Mouse (Mus musculus) brain, embryonic 14.5 days (tissue): ENCODE results near the gene Thbs3.

Experiments used
- CTCF ChIP-seq: fragments of 200-500 bp; IDR thresholded peaks from 2 replicates; pipeline ENCODE4 v1.5.1; 2012; ENCODE audit warnings: inconsistent platforms, mild to moderate bottlenecking, moderate library complexity, borderline replicate concordance; ENCODE audit not compliant: insufficient read depth, insufficient read length; ENCODE audit errors: extremely low read depth
- POLR2A ChIP-seq: fragments of 200-500 bp; IDR thresholded peaks from 2 replicates; pipeline ENCODE4 v1.6.1; 2012; ENCODE audit warnings: mild to moderate bottlenecking, inconsistent platforms, borderline replicate concordance; ENCODE audit not compliant: poor library complexity, insufficient read depth, insufficient read length, severe bottlenecking; ENCODE audit errors: extremely low read depth

DNA sequence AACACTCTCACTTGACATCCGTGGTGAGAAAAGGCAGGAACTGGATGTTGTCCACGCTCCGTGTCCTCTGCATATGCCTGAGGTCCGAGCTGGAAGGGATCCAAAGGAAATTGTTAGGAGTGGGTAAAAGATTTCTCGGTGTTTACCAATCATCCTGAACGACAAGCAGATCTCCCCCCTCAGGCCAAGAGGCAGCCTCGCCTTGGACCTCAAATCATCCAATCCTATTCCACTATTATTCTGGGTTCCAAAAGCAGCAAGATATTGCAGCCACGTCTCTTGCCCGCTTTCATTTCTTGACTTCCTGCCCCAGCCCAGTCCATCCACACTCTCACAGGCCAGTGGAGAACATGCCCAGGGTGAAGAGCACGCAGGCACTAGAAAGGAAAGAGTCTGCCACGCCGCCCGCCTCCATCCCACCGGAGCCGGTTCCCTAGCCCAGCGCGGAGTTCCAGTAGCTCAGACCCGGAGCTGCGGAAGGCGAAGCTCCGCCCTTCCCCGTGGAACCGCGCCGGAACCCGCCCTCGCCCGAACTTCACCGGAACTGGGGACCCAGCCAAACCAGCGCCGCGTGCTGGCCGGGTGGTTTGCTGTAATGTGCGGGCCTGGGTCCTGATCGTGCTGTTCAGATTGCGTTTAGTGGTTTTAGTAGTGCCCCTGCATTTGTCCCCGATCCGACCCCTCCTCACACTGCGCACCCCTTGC is 55.2 kb downstream of the Thbs3 start, which contains the start of gene Slc50a1:
- TF ChIP-seq POLR2A (peak; percentile 49; the same call in 1 of the 2 replicates), CTCF (peak; percentile 35; the same call in 1 of the 2 replicates)
